Mouse (Mus musculus): ENCODE data around the gene Nfatc2ip.
"Not testable (repeated sequence)": the region's sequence is repeated elsewhere in the genome, so short reads cannot be mapped to it uniquely, and the experiment has no call there.

Gene Nfatc2ip

DNA sequence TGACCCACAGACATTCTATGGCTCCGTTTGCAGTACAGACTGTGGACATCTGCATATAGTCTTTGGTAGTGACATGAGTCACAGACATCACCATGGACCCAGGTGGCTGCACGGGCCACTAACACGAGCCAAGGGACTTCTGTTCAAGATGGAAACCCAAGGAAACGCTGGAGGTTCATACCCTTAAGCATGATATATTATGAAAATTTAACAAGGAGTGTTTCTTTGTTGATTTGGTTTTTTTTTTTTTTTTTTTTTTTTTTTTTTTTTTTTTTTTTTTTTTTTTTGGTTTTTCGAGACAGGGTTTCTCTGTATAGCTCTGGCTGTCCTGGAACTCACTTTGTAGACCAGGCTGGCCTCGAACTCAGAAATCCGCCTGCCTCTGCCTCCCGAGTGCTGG is 6.0 kb upstream of the Nfatc2ip start:
- DNase-seq = not testable (repeated sequence)

DNA sequence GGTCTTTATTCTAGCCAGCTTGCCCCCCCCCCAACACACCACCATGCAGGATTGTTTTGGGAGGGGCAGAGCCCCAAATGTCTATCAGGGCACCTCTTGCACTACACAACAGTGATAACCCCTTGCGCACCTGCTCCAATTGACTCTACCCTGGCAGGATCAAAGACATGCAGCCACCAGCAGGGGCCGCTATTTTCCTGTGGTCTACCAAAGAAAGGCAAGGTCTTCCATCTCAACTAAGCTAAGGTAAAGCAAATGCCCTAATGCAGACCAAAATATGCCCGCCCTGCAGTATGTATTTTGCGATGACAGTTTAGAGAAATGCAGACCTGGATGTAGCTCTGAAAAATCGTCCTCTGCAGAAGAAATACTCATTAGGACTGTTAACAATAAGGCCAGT is 3.0 kb upstream of the Nfatc2ip start:
- peak; percentile 89 for DNase-seq

DNA sequence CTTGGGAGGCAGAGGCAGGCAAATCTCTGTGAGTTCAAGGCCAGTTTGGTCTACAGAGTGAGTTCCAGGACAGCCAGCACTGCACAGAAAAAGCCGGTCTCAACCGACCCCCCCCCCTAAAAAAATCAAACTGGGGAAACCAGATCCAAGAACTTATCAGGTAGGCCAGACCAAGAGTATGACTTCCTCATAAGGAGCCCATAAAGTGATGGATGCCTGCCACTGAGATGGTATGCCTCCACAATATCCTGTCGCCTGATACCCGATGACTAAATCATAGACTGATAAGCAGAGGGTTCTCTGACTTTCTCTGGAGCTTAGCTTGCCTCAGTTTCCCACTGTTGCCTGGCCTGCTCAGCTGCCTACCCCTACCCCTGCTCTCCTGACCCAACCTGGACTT is 1.3 kb upstream of the Nfatc2ip start:
- no peak for DNase-seq

DNA sequence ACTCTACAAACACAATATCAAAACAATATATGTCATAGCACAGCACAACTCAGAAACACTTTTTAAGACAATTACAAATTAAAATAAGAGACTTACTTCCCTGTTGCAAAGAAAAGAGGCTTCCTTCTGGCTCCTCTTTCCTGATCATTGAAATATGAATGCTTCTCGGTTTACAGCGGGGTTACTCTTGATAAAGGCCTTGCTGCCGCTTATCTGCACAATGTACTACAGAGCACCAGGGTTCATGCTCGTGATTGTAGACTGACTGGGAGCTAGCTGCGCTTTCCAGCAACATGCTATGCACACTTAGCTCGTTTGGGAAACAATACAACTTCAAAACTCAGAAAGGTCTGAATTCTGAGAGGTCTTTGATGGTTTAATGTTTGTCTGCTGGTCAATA is 684 bp upstream of the Nfatc2ip start:
- DNase-seq = no peak

DNA sequence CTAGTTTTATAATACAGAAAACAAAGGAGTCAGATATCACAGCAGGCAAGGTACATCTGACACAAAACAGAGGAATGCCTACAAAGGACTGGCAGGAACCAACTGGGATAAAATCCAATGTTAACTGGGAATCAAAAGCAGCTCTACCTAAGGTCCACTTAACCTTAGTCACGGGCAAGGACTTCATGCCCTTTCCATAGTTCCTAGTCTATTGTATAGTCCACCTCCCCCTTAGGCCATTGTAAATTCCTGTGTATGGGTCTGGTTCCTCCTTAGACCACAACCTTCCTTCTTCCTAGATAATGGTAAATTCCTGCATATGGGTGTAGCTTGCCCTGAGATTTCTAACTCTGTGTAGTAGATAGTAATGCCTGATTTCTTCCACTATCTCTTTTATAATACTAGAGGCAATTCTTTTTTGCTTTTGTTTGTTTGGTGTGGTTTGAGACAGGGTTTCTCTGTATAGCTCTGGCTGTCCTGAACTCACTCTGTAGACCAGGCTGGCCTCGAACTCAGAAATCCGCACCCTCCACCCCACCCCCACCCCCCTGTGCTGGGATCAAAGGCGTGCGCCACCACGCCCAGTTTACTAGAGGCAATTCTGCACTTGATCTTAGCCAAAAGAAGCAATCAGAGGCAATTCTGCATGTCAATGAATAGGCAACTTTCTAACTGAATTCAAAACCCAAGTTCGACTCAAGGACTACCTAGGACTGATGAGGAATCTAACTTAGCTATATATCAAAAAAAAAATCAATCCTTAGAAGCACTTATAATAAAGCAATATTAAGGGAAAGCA is 4.3 kb downstream of the Nfatc2ip start:
- DNase-seq = not testable (repeated sequence)

DNA sequence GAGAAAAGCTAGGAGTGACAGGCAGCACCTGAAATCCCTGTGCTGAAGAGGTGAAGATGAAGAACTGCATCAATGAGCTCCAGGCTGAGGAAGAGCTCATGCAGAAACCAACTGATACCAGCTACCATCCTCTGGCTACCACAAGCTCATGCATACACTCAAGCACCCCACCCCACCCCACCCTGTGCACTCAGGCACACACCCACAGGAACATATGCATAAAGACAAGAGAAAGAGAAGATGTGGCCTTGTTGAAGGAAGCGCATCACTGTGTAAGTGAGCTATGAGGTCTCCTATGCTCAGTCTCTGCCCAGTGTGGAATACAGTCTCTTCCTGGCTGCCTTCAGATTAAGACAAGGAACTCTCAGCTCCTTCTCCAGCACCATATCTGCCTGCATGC is 8.4 kb downstream of the Nfatc2ip start:
- DNase-seq = no peak

DNA sequence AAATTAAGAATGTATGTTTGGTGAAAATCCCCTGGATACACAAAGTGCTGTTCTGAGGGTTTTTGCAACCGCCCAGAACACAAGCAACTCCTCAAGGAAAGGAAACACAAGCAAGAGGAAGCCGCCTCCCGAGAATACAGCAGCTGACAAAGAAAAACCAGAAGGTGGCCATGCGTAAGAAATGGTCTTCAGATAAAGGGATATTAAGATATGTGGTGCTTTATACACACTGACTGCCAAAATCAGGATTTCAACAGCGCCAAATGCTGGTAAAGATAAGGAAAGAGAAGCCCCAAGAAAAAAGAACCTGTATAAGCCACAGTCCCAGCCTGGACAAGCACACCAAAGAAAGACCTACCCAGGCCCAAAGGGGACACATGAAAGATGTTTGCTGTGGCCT is 13.0 kb downstream of the Nfatc2ip start:
- DNase-seq = no peak

DNA sequence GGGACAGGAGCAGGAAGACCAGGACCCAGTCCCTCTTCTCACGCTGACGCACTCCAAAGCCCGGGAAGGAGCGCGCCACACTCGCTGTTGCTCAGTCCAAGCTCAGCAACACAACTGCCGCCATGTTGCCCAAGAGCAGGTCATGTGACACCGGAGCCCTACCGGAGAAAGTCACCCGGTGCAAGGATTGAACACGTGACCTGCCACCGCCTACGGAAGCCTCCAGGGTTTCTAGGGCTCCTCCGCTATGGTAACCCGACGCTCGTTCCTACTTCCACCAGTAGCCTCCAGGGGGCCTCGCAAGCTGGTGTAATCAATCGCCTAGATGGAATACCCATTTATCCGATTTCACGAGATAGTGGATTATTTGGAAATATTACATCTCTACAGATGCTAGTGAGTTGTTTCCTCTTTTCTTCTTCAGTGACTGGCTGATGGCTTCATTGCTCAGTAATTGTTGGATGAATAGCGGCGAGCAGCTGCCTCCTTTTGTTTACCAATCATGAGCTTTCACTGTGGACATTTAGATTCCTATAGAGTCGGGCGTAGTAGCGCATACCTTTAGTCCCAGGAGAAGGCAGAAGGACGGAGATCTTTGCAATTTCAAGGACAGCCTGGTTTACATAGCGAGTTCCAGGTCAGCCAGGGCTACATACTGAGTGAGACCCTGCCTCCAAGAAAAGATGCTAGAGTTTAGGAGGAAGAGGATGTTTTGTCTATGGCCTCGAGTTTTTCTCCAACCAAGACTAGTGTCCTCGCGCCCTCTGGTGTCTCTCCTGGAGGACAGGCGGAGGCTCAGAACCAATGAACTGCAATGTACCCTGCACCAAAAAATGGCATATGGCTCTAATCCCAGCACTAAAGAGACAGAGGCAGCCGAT is 19.0 kb downstream of the Nfatc2ip start, which contains the start of gene Spns1:
Spns1 (minus strand) TSS at position 173 of the 881 bp plus-strand sequence.
- peak; percentile 99 for DNase-seq

DNA sequence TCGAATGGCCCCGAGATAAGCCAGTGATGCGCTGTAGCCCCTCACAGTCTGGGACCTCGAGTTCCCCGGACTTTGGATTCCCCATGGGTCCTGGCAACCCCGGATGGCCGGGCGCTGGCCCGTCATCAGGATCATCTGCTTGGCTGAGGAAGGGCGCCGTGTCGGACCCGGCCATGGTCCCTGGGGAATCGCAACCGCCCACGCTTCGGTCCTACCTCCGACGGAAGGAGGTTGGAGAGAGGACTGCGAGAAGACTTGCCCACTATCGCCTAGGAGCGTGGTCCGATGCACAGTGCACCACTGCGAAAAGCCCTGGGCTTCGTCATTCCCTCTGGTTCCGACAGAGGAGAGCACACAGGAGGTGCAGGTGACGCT is 19.6 kb downstream of the Nfatc2ip start:
- DNase-seq = no peak

DNA sequence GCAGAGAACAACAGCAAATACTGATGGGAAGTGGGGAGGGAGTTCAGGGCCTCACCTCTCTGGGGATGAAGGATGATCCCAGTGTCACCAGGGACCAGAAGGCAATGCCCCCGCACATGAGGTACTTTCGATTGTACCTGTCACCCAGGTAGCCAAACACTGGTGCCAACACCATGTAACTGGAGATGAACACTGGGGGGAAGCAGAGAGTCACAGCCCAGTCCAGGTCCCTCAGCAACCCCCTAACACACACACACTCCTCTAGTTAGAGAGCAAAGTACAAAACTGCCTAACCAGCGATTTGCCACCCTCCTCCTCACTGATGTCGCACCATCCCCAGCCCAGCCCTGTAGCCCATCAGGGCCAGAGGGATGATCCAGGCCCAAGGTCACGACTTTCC is 21.5 kb downstream of the Nfatc2ip start:
- no peak for DNase-seq

DNA sequence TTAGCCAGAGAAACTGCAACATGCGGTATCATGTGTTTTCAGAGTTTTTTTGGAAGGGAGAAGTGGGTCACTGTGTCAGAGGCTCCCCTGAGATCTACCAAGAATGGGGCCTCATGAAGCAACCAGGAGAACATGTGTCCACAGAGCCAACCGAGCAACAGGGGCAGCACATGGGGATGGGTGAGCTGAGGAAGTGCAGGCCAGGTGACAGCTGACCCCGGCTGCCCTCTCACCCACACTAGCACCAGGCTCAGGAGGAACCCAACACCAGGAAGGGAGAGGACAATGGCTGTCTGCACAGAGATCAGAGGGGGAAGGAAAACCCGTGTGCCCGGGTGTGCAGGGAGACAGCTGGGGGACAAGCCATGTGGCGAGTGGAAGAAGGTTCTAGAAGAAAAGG is 22.0 kb downstream of the Nfatc2ip start:
- no peak for DNase-seq

DNA sequence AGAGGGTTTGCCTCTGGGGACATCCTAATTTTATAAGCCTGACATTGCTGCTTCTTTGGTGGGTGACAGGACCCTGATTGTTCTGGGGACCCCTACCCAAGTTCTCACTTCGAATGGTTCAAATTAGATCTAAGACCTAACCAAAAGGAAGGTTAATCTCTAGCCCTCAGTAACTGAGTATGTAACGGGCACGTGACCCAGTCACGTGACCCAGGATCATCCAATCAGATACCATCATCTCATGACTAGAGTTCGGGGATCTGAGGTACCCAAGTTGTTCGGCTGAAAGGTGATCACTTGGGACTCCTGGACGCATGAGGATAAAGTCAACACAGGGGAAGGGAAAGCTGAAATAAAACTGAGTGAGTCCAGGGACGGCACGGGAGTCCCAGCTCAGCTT is 23.5 kb downstream of the Nfatc2ip start:
- no peak for DNase-seq

DNA sequence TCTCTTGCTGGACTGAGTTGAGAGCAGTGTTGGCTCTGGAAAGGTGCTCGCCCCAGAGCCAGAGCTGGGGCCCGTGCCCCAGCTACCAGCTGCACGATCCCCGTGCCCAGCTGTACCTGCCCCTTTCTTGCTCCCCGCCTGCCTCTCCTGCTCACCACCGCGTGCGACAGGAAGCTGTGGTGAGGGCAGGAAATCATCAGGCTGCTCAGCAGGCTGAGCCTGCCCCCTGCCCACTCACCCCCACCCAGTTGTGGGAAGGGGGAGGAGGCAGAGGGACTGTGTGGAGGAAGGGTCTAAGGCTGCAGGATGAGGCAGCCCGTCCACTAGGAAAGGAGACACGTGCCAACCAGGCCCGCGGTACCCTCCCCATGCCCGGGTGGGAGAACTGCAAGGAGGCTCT is 27.1 kb downstream of the Nfatc2ip start, which contains the start of gene Lat:
Lat (minus strand) TSS at position 178 of the 400 bp plus-strand sequence.
- DNase-seq = no peak

DNA sequence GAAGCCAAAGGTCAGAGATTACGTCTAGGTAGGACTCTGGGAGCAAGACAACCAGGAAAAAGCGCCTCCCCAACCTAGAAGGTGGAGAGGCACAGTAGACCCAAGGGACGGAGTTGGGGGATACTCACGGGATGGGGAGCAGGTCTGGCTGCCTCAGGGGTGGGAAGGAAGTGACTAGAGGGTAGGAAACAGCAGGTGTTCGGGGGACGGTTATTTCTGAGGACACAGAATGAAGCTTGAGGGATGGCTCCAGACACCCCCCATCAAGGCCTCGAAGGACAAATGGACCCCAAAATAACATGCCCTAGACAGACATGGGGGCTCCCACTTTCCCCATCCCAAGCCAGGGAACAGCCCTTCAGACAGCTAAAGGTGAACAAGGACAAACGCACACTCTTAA is 28.2 kb downstream of the Nfatc2ip start:
- DNase-seq = no peak

DNA sequence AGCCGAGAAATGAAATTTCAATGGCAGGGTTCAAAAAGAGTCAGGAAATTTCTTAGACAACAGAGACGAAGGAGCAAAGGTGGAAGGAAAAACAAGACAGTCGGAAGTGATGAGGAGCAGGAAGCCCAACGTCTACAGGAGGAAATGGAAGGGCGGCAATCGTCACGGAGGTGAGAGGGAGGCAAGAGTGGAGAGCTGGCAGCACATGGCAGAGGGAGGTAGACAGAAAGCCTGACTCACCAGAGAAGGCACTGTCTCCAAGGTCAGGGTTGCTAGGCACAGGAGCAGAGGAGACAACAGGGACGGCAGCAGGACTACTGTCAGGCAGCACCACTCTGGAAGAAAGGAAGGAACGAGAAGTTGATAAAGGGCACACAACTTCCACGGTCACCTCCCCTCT is 28.9 kb downstream of the Nfatc2ip start:
- no peak for DNase-seq

DNA sequence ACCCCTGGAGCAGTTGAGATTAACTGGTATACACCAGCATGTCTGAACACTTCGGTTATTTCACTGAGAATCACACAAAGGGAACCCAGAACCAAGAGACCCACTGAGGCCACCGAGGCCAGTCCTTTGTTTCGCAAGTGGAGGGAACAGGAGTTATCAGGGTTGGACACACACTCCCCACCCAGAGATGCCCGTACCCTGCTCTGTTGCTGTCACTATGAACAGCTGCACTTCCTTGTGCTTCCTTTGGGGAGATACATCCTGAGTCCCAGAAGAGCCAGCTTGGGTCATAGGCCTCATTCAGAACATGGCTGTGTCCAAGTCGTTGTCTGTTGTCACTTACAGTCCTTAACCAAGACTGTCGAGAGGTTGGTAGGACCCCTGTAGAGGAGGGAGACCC is 33.5 kb downstream of the Nfatc2ip start:
- DNase-seq = no peak

DNA sequence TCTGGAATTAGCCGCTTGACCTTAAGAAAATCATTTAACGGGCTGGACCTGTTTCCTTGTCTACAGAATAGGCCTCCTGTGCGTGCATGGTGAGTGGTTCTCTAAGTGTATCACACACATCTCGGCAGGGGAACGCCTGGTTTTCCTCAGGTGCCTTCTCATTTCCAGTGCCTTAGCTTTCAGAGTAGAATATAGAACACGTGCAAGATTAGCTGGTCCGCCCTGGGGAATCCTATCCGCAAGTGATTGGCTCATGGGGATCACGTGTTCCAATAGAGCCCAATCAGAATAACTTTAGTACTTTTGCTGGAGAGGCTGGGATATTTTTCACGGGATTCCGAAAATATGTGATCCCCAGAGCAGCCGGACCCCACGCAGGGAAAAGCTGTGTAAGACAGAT is 37.5 kb downstream of the Nfatc2ip start:
- DNase-seq = no peak

DNA sequence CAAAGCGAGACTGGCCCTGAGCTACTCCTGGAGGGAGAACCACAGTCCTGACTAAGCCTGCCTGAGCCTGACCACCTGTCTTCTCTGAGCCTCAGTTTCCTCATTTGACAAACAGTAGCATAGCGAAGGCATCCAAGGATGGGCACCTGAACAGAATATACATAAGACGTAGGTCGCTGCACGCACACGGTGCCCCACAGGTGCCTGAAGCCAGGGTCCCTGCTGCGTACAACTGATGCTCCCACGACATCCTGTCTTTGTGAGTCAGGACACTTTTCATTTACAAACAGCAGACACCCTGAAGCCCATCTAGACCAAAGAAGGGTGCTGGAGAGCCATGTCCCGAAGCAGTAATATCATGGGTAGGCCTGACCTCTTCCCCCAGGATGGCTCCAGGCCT is 38.1 kb downstream of the Nfatc2ip start:
- no peak for DNase-seq

DNA sequence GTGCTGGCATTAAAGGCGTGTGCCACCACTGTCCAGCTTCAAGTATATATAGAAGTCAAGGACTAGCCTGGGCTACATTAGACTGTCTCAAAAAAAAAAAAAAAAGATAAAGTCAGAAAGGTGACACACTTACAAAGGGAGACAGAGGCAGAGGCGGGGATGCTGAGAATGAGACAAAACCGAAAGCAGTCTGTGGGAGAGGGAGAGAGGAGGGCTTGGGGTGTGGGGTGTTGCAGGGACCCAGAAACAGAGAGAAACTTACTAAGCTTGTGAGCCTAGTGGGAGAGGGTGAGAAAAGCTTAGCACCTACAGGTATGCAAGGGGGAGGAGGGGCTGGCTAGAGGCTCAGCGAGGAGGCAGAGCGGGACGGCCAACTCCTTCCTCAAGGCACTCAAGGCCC is 38.7 kb downstream of the Nfatc2ip start:
- DNase-seq = no peak

DNA sequence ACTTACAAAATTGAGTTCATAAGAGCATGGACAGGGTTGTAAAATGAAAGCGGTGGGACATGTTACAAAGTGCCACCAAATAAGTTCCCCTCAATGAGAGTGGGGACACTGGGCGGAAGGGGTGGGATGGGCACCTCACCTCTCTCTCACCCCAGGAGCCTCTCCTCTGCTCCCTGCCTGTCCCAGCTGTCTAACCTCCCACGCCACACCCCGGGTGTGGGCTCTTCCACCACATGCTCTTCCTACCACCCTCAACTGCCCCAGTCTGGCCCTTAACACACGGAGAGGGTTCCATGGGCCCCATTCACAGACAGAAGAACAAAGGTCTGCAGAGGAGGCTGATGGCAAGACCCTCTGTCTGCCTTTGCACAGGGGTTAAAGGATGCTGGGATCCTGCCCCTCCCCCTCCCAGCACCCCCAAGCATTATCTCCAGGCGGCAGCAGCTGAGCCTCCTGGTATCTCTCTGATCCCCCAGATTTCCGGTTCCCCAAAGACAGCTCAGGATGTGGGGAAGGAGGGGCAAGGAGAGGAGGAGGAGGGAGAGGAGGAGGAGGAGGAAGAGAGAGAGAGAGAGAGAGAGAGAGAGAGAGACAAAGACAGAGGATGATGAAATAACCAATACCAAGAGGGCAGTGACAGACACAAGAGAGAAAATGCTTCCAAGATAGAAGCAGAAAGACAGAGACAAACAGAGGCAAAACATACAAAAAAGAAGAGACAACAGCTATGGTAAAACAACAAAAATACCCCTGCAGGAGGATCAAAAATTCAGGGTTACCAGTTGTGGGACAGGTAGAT is 39.5 kb downstream of the Nfatc2ip start:
- no peak for DNase-seq

DNA sequence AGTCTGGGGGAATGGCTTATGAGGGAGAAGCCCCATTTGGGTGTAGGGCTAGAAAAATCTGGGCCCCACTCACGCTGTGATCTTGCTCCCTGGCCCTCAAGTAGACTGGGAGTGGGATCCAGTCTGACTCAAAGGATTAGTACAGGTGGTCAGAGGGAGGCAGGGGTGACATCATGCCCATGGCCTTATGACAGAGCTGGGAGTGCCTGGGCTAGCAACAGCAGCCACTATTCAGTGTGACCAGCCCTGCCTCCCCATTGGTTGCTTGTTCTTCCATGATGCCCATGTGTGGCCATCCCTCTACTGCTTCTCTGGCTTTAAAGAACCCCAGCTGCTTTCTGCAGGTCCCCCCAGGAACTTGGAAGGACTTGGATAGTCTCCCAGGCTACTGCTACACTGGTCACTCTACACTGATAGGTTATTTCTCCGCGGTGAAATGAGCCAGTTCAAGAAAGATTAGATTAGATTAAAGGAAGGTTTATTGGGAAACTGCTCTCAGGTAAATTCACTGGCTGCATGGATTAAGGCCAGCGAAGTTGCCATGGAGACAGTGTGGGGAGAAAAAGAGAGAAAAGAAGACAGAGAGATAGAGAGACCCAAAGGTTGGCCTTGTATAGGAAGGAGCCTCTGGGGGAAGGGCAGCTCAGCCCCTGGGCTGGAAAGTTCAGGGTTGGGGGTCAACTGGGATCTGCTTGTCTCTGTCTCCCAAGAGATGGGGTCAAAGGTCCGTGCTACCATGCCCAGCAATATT is 40.5 kb downstream of the Nfatc2ip start:
- no peak for DNase-seq

Measured in cerebellum, postnatal 36 days (tissue).